Mouse (Mus musculus) c-Kit-positive CD71-positive TER-119-negative erythroid progenitor cells, embryonic 14.5 days (primary cell): Measurements from ENCODE around the gene Krt27.
A peak's percentile ranks its signal among the peaks of the same experiment; 100 is the strongest.

Source experiments
- DNase-seq: peaks from one replicate; pipeline ENCODE4 v3.0.0-alpha.2; 2013; ENCODE audit warnings: low read depth

The Krt27 gene

DNA sequence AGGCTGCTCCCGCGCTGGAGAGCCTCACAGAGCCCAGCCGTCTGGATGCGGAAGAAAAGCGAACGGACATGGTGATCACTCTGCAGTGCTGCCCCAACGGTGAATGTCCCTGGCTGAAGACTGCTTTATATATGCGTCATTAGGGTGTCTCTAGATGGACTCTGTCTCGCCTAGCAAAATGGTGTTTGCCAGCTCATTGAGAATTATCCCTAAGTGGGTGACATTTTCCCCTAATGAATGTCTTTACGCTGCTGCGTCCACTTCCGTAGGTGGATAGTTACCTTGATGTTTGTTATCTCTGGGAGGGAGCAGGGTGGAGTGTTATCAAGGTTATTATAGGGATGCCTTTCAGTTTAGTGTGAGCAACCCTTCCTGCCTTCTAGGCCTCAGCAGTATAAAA is at the start of gene Krt27:
Gene Krt27, minus strand, starts transcription at position 101 of the 400 bp plus-strand sequence.
- DNase-seq, result no peak

DNA sequence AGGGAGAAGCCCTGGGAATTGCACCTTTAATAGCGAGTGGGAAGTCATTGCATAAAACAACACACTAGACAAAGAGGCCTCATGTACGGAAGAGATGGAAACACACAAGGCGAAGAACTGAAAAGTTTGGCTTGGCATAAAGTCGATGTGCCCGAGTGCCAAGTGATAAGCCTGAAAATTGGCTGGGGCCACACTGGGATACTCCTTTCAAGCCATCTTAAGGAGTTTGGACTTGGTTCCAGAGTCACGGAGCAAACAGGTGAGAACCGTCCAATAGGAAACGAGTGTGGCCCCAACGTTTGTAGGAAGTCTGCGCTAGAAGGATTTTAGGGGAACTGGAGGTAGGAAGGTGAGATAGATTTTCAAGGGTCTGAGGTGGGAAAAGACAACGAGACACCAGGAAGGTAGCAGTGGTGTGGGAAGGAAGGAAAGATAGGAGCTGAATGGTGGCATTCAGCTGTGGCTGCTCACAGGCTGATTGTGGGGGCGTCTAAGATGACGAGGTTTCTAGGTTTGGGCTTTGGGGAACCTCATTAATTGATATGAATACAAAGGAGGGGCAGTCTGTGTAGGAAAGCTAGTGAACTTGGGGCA is 49.1 kb upstream of the Krt27 start:
- DNase-seq, result no peak

DNA sequence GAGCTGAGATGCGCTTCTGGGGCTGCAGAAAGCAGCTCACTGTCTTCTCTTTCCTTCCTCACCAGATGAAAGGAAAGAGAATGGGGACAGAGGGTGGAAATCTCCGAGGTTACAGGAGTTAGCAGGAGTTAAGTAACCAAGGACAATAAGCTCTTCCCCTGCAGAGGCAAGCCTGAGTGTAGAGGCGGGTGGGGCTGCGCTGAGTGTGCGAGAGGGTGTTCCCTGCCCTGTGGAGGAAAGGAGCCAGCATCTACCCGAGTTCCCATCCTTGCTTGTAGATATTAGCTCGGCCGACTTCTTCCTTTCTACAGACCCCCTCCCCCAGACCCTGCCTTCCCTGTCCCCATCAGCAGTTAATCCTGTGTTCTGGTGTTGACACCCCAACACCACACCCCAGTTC is 47.9 kb upstream of the Krt27 start:
- DNase-seq, result no peak

DNA sequence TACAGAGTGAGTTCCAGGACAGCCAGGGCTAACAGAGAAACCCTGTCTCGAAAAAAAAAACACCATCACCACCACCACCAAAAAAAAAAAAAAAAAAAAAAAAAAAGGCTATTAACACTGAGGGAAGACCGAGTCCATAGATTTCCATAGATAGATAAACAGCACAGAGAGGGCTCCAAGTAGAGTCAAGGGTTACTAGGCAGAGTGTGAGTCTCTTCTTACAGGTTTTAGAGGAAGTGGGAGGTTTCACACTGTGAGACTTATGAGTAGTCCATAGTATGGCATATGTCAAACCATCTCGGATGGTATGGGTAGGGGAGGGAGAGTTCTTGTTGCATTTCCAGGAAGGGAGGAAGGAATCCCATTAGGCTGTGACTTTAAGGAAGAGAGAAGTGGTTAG is 47.2 kb upstream of the Krt27 start:
- DNase-seq, result no peak

DNA sequence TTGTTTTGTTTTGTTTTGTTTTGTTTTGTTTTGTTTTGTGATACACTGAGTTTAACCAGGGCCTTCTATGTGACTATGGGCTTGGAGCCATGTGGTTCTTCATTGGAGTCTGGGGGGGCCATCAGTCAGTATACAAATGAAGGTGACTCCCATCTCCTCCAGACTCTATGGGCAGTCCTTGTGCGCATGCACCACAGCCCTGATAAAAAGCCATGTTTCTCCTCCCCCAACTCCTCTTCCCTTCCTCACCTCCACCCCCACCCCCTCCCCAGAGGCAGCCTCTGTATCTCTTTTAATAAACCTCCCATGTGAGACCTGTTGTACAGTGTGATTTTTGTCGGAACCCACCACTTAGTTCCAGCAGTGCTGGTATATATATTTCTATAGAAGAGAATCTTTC is 45.8 kb upstream of the Krt27 start:
- DNase-seq, result no peak

DNA sequence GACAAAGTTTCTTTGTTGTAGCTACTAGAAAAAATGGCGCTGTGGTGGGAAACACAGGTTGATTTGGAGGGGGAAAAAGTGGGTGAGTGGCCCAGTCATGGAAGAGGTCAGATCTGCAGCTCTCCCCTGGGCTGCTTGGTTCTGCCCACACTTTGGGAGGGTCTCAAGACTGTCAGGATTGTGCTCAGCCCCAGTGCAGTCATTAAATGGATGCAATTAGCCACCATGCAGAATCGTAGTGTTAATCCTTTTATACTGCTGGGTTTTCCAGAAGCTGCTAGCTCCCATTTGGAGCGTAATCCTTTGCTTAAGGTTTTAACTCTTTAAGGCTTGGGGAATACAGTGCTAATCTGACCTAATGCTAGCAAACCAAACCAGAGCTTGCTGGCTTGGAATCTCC is 45.1 kb upstream of the Krt27 start:
- DNase-seq, result no peak

DNA sequence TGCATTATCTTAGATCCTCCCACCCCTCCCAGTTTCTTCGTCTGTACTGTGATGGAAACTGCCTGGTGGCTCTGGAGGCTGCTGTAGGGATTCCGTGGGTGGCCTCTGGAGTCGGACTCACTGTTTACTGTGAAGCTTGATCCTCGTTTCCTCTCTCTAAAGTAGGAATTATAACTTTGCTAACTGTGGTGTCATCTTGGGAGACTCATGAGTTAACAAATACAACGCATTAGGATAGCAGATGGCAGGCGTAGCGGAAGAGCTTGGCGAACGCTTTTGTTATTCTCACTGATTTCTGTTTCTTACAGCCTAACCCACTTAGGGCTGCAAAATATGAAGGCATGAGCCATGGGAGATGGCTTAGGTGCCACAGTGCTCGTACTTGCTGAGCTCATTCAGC is 41.6 kb upstream of the Krt27 start:
- DNase-seq, result no peak

DNA sequence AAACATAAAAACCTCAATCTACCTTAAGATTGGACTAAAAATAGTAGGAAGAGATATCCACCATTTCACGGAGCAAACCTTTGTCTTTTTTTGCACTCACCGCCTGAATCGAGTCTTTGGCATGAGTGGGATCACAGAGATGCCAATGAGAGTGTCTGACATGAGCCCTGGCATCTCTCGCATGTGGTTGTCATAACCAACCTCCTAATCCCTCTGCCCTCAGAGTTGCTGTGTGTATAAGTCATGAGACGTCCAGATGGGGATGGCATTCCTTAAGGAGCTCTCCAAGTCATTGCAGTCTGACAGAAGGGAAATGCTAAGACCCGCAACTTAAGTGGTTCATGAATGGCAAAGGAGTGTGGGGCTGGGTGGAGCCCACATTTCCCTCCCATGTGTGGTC is 40.5 kb upstream of the Krt27 start:
- DNase-seq, result no peak

DNA sequence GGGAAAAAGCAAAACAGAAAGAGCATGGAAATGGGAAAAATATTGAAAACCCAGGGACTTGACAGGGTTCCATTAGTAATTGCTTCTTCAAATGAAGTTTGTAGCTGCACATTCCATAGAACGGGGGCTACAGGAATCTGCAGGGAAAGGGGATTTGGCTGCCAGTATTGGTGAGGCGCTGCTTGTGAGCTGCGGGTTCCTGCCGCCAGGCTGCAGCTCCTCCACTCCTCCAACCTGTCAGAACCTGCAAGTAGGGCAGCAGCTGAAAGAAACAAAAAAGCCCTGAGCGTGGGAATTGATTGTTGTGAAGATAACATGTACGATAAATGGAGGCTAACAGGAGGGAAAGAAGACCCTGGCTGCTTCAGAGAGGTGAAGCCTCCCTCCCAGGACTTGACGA is 40.0 kb upstream of the Krt27 start:
- DNase-seq, result no peak

DNA sequence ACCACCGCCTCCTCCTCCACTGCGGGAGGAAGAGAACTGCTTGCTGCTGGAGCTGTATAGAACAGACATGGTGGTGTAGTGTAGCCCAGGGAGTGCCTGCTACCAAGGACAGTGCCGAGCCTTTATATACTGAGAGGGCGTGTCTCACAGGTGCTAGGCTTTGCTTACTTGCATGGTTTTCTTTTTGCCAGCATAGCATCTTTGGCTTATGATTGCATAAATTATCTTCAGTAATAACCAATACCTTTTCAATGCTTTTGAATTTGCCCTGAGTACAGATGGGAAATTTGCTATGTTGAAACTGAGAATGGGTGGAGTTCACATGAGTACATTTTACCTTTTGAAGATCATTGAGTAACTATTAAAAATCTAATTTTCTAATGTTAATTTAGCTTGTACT is 38.4 kb upstream of the Krt27 start, which contains the start of gene Krt10:
Gene Krt10, minus strand, starts transcription at position 101 of the 400 bp plus-strand sequence.
- DNase-seq, result no peak

DNA sequence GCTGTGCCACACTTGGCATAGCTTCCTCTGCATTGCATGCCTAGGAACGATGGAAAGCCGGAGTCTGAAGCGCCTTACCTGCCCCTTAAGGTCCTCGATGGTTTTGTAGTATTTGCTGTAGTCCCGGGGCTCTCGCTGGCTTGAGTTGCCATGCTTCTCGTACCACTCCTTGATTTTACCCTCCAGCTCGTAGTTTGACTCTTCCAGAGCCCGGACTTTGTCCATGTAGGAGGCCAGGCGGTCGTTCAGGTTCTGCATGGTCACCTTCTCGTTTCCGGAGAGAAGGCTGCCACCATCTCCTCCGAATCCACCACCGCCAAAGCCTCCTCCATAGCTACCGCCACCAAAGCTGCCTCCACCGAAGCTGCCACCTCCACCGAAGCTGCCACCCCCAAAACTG is 37.8 kb upstream of the Krt27 start:
- DNase-seq, result no peak

DNA sequence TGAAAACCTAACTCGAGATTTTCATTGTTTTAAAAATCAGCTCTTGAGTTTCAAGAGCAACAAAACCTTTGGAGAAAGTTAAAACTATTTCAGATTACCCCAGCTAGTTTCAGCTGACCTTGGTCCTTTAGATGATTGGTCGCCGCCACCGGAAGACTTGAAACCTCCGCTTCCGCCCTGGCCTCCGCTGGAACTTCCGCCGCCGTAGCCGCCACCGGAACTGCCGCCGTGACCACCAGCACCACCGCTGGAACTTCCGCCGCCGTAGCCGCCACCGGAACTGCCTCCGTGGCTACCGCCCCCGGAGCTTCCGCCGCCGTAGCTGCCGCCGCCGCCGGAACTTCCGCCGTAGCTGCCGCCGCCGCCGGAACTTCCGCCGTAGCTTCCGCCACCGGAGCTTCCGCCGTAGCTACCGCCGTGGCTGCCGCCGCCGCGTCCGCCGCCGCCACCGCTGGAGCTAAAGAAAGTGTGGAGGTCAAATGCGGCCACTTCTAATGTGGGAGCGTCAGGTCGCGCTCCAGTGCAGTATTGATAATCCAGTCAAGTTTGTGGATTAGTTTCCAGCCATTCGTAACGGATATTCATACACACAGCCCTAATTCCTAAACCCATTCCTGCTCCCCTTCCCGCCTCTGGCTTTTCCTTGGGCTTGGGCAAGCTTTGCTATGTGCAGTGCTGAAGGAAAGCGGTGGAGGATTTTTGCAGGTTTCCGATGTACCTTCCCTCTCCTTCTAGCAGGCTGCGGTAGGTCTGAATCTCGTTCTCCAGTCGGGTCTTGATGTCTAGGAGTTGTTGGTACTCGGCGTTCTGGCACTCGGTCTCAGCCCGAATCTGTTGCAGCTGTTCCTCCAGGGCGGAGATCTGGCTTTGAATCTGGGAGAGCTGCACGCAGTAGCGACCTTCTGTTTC is 35.2 kb upstream of the Krt27 start:
- peak; percentile 48 for DNase-seq

DNA sequence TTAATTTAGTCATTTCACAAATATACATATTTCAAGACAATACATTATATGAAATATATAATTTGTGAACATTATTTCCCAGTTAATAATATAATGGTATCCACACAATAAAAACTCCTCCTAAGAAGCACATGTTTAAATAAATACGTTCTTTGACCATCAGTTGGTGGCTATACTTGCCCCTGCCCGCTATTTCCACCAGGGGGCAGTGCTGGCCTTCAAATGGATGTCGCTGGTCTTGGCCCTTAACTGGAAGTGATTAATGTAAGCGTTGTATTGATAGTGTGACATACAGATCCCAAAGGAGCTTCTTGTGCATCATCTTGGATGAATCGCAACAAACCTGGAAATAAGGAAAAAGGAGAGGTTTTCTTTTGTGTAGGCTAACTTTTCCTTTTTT is 28.7 kb upstream of the Krt27 start:
- DNase-seq, result peak; percentile 61

DNA sequence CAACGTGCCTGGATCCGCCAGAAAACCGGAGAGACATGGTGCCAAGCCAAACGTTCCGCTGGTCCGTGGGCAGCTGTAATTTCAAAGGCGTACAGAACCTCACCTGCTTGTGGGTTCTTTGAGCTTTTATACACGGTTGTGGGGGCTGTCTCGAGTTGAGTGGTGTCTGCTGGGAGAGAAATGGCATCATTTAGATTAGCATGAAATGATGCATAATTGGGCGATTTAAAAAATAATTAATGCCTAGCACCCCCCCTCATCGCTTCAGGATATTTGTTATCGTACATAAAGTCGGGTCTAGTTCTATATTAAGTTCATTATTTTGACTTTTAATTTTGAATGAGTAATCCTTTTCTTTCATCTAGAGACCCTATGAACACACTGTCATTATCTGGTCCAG is 23.9 kb upstream of the Krt27 start, which contains the start of gene Krt28:
Gene Krt28, minus strand, starts transcription at position 101 of the 400 bp plus-strand sequence.
- no peak for DNase-seq

DNA sequence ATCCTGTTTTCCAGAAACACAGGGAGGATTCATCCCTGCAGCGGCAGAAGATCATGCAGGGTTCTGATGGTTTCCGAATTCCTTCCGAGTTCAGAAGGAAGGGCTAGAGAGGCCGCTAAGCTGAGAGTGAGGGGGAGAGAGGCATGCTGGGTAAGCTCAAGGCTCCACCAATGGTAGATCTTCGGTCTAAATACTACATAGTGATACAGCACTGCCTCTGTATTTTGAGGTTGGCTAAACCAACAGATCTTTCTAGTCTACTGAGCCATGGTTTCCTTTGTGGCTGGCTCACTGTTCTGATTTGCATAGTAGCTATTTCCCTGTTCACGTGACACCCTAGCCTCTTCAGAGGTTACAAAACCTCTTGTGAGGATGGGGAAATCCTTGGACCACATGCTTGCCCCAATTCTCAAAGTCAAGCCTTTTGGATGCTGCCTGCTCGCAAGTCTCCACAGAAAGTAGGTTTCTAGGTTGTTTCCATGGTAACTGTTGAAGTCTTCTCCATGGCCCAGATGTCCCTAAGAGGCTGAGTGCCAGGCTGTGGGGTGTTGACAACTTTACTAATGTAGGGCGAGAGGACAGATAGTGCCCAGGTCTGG is 19.0 kb upstream of the Krt27 start:
- no peak for DNase-seq

DNA sequence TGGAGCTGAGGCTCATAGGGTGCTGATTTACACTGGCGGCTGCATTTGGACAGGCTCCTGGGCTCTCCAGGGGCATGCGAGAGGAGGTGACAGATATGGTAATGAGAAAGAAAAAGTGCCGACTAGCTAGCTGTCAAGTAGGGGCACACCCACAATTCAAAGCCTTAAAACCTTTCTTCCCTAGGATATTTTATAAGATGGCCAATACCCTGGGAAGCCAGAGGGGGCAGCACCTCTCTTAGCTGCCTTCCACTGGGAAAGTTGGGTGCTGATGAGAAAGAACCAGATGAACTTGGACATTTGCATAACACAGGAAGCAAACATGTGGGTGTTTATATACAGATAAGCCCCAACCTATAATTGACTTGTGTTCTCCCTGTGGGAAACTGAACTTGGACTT is 18.3 kb upstream of the Krt27 start:
- no peak for DNase-seq

DNA sequence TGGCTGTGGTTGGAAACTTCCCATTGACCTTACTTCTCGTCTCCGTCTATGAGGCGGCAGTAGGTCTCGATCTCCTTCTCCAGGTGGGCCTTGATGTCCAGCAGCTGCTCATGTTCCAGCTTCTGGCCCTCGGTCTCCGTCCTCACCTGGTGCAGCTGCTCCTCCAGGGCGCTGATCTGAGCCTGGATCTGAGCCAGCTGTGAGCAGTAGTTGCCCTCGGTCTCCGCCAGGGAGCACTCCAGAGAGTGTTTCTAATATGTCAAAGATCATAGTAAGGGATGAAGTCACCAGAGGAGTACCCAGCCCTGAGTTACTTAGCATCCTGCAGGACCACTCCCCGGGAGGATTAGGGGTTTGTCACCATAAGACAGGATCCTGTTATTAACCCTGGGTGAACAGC is 15.9 kb upstream of the Krt27 start:
- no peak for DNase-seq

DNA sequence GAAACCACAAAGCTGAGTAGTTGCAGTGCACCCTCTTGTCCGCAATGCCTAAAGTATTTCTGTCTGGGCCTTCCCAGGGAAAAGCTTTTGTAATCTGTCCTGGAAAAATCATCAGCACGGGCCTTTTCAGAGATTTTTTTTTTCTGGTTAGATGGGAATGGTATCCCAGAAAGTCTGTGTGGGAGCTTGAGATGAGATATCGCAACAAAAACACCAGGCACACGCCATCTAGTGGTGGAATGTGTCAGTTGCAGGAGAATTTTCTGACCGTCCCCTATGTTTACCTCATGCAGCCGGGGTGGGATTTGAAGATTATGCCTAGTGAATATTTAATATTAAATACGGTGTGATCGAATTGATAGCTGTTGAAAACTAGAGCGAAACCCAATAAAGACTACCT is 13.5 kb upstream of the Krt27 start:
- DNase-seq, result peak; percentile 6

DNA sequence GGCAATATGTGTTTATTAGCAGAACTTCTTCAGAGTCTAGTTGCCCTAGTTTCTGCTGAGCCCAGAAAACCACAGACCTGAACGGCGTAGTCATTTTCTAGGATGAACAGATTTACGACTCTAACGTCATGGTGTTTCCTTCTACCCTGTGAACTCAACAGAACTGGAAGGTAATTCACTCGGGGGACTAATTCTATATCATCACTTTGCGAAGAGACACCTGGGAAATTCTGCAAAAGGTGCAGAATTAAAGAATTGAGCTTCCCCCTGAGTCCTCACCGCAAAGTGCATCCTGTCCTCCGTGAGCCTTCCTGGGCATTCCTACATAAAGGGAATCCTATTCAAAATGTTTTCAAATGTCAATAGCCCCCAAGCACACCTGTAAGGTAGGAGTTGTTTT is 10.5 kb upstream of the Krt27 start:
- DNase-seq, result no peak

DNA sequence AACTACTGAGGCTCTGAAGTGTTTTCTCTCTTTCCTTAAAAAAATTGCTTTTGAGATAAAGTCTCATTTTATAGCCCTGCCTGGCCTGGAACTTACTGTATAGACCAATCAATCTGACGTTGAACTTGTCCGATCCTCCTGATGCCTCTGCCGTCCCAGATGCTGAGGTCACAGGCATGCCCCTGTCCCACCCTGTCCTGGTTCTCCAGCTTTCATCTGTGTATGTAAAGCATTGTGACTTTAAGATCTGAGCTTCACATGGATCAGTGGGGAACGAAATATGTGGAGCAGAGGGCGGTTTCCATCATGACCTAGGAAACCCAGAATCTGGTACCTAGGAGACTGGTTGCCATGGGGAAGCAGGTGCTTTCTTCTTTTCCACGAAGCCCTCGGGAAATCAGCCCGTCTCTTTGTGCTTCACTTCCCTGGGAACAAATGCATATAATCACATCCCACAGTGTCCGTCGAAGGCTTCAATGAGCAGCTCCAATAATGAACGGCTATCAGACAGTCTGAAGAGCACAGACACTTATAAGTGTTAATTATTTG is 11.5 kb downstream of the Krt27 start:
- DNase-seq, result no peak

DNA sequence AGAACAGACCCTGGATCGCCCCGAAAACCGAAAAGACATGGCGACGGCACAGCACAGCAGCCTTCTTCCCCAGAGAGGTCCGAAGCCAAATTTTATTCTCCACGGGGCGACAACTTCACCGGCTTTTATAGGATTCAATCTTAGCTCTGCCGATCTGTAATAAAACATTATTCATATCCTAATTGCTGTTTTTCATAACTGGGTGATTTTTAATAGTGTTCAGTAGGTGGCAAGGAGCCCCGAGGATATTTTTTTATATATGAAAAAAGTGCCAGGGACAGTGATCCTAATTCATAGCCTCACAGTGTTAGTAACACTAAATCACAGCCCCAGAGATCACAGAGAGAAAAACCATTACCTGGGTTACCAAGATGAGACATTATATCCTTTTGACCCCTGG is 13.0 kb downstream of the Krt27 start, which contains the start of gene Krt26:
Gene Krt26, minus strand, starts transcription at position 101 of the 400 bp plus-strand sequence.
- DNase-seq, result no peak

DNA sequence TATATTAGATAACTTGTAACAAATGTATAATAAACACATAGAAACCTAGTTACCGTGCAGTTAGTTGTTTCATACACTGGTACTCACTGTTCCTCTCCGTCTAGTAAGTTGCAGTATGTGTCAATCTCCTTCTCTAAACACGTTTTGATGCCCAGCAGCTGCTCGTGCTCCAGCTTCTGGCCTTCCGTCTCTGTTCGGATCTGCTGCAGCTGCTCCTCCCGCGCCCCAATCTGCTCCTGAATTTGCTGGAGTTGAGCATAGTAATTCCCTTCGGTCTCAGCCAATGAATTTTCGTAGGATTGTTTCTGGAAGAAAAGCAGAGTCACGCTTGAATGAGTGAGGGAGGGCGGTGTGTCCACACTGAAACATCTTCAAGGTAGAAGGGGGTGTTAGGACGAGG is 17.5 kb downstream of the Krt27 start:
- DNase-seq, result no peak

DNA sequence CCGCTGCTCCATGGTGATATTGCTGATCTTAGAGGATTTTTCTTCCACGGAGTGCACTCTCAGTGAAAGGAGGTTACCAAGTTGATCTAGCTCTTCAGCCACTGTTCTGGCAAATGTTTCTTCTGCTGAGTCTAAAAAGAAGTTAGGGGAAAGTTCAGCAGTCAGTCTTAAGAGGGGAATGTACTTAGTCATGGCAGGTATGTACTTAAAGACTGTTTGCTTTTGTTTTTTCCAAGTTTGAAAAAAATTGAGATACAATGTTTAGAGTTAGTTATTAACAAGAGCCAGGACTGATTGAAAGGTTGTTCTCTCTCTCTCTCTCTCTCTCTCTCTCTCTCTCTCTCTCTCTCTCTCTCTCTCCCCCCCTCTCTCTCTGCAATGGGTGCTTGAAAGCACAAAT is 21.2 kb downstream of the Krt27 start:
- DNase-seq, result no peak
